ENCODE assay signal across 30 mouse cellular contexts in the genomic region with DNA sequence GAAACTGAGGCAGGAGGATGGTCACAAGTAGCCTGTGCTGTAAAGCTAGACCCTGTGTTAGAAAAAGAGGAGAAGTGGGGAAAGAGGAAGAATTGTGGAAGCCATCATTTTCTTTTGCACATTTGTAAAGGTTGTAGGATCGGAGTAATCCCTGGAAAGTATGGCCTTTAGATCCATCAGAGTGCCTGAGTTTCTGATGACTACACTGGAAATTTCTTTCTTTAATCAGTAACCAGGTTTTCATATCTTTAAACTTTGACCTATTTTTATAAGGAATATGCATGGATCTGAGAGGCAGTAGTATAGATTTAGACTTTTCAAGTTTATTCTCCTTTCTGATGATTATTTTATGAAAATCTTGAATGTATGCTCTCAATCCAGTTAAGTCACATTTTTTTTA. TPM values are rescaled to one million over a fixed set of nuclear protein-coding genes. Genes with fewer than 3 reads are reported as not detected.
DNase-seq lines count a peak whose midpoint lies in the region; ATAC-seq and TF ChIP-seq lines count a peak whose summit lies in the region.
"Had no signal": no experiment of that assay in that cellular context is flagged by ENCODE, and none has a peak within 500 bp of the region (broad histone marks: within the 10 kb centered on the region; RNA-seq: fewer than 3 reads in every experiment).

No protein-coding gene starts in this region.

- TF ChIP-seq CTCF in liver, adult 2 months (IDR thresholded peaks at IDR 0.05; ENCODE audit: low read depth, low read length), result no peak
- no peak for TF ChIP-seq CTCF in liver, postnatal 0 days (IDR thresholded peaks at IDR 0.05; ENCODE audit: low read depth)
- no peak for TF ChIP-seq CTCF in intestine, postnatal 0 days (IDR thresholded peaks at IDR 0.05; ENCODE audit: low read depth)

- whole genome bisulfite sequencing in heart, embryonic 11.5 days (ENCODE audit: insufficient replicate concordance), result 81% methylated on average over 1 of the region's 1 CpGs
- 42% methylated on average over 1 of the region's 1 CpGs for WGBS in liver, adult 2 months
- WGBS in liver, postnatal 0 days (ENCODE audit: insufficient replicate concordance), result 78% methylated on average over 1 of the region's 1 CpGs
- 53% methylated on average over 1 of the region's 1 CpGs for WGBS in intestine, postnatal 0 days

- TF ChIP-seq EP300 in liver, postnatal 0 days (IDR thresholded peaks at IDR 0.05; ENCODE audit: low read depth), result no peak

- no peaks in the 10 kb centered on the region for H3K36me3 ChIP-seq in heart, embryonic 11.5 days (ENCODE audit: control insufficient read depth, insufficient read depth, low read length)
- H3K36me3 ChIP-seq in liver, adult 2 months (ENCODE audit: control insufficient read depth, insufficient read depth, low read length), result peaks cover 5% of the 10 kb centered on the region; the same call in 1 of the 2 replicates
- no peaks in the 10 kb centered on the region for H3K36me3 ChIP-seq in liver, postnatal 0 days (replicated peaks; ENCODE audit: insufficient read depth, low read length)
- peaks cover 3% of the 10 kb centered on the region; the same call in 1 of the 2 replicates for H3K36me3 ChIP-seq in intestine, postnatal 0 days (ENCODE audit: control insufficient read depth, insufficient read depth)
- H3K36me3 ChIP-seq: embryonic facial prominence, embryonic 13.5 days; embryonic facial prominence, embryonic 15.5 days; forebrain, embryonic 10.5 days; forebrain, embryonic 12.5 days; G1E had no signal

- no peaks in the 10 kb centered on the region for H3K4me1 ChIP-seq in heart, embryonic 11.5 days (ENCODE audit: control insufficient read depth, insufficient read depth, low read length)
- H3K4me1 ChIP-seq in liver, adult 2 months (ENCODE audit: control insufficient read depth, insufficient read depth, low read length), result peaks cover 20% of the 10 kb centered on the region
- peaks cover 15% of the 10 kb centered on the region for H3K4me1 ChIP-seq in liver, postnatal 0 days (ENCODE audit: insufficient read depth)
- H3K4me1 ChIP-seq in intestine, postnatal 0 days (replicated peaks; ENCODE audit: control insufficient read depth, insufficient read depth, low read length), result no peaks in the 10 kb centered on the region
- H3K4me1 ChIP-seq: embryonic facial prominence, embryonic 15.5 days; forebrain, embryonic 10.5 days; forebrain, embryonic 12.5 days had no signal

- H3K27ac ChIP-seq in heart, embryonic 11.5 days (ENCODE audit: low read depth, low read length), result no peak overlapping the region
- no peak overlapping the region for H3K27ac ChIP-seq in liver, adult 2 months (replicated peaks; ENCODE audit: insufficient read depth, low read depth, low read length)
- H3K27ac ChIP-seq in liver, postnatal 0 days (ENCODE audit: low read depth), result no peak overlapping the region
- H3K27ac ChIP-seq in intestine, postnatal 0 days (ENCODE audit: low read depth, low read length), result no peak overlapping the region
- H3K27ac ChIP-seq: embryonic facial prominence, embryonic 13.5 days; embryonic facial prominence, embryonic 15.5 days; forebrain, embryonic 10.5 days; forebrain, embryonic 12.5 days had no signal

- H3K4me2 ChIP-seq in heart, embryonic 11.5 days, result no peak overlapping the region
- H3K4me2 ChIP-seq in liver, postnatal 0 days (ENCODE audit: low read depth, low read length), result no peak overlapping the region
- H3K4me2 ChIP-seq in intestine, postnatal 0 days (replicated peaks; ENCODE audit: low read depth), result no peak overlapping the region
- H3K4me2 ChIP-seq: embryonic facial prominence, embryonic 13.5 days; embryonic facial prominence, embryonic 15.5 days; forebrain, embryonic 12.5 days had no signal

- no peak for ATAC-seq in heart, embryonic 11.5 days (replicated peaks; ENCODE audit: insufficient number of reproducible peaks, low FRiP score, low TSS enrichment)
- no peak for ATAC-seq in liver, postnatal 0 days
- ATAC-seq in intestine, postnatal 0 days, result peak; percentile 63
- ATAC-seq: activated CD4-positive, CD25-positive, alpha-beta regulatory T cell, adult 4 months; CD4-positive, CD25-positive, alpha-beta regulatory T cell, adult 4 months; Patski had no signal

- no peak for TF ChIP-seq POLR2A in liver, adult 2 months (IDR thresholded peaks at IDR 0.05; ENCODE audit: extremely low read depth, insufficient read depth, low read length)

- H3K9ac ChIP-seq in heart, embryonic 11.5 days (ENCODE audit: low read depth, low read length), result no peak overlapping the region
- no peak overlapping the region for H3K9ac ChIP-seq in liver, adult 2 months (ENCODE audit: low read depth, low read length)
- no peak overlapping the region for H3K9ac ChIP-seq in liver, postnatal 0 days (replicated peaks)
- H3K9ac ChIP-seq in intestine, postnatal 0 days (ENCODE audit: low read depth, low read length), result no peak overlapping the region
- H3K9ac ChIP-seq: embryonic facial prominence, embryonic 13.5 days; embryonic facial prominence, embryonic 15.5 days; forebrain, embryonic 12.5 days had no signal

- peaks cover 9% of the 10 kb centered on the region; the same call in 1 of the 2 replicates for H3K79me2 ChIP-seq in liver, adult 2 months (ENCODE audit: control insufficient read depth, insufficient read depth, low read length)

- H3K27me3 ChIP-seq in heart, embryonic 11.5 days (ENCODE audit: control insufficient read depth, insufficient read depth, low read length), result peaks cover 31% of the 10 kb centered on the region
- H3K27me3 ChIP-seq in liver, adult 2 months (ENCODE audit: control insufficient read depth, insufficient read depth, low read length), result no peaks in the 10 kb centered on the region
- no peaks in the 10 kb centered on the region for H3K27me3 ChIP-seq in liver, postnatal 0 days (ENCODE audit: insufficient read depth, low read length)
- no peaks in the 10 kb centered on the region for H3K27me3 ChIP-seq in intestine, postnatal 0 days (replicated peaks; ENCODE audit: control insufficient read depth, insufficient read depth, low read length)
- H3K27me3 ChIP-seq: CH12.LX; embryonic facial prominence, embryonic 13.5 days; embryonic facial prominence, embryonic 15.5 days; forebrain, embryonic 12.5 days; Patski had no signal

- H3K4me3 ChIP-seq in heart, embryonic 11.5 days (ENCODE audit: low read depth, low read length), result no peak overlapping the region
- H3K4me3 ChIP-seq in liver, adult 2 months (ENCODE audit: insufficient read depth, low read depth, low read length), result no peak overlapping the region
- no peak overlapping the region for H3K4me3 ChIP-seq in liver, postnatal 0 days (ENCODE audit: low read depth, low read length)
- no peak overlapping the region for H3K4me3 ChIP-seq in intestine, postnatal 0 days (ENCODE audit: low read depth, low read length)
- H3K4me3 ChIP-seq: embryonic facial prominence, embryonic 13.5 days; embryonic facial prominence, embryonic 15.5 days; erythroblast, embryonic 14.5 days; forebrain, embryonic 10.5 days; forebrain, embryonic 12.5 days had no signal

- peak; percentile 22 for DNase-seq in heart, adult 11 months
- peak; percentile 44 for DNase-seq in liver, adult 2 months (ENCODE audit: extremely low read depth, low read depth, low spot score)
- DNase-seq in liver, postnatal 0 days, result no peak
- no peak for DNase-seq in kidney, postnatal 14 days
- no peak for DNase-seq in layer of hippocampus, adult 8-10 months (ENCODE audit: low spot score in 2 of 2)
- DNase-seq: adrenal gland, adult 8-10 months; adrenal gland, postnatal 14 days; adrenal gland, postnatal 36 days; B cell, adult 2 months; cerebellum, adult 11-12 months; cerebellum, postnatal 10 days; cerebellum, postnatal 36 days; embryo, embryonic 11 days had no signal

- no peaks in the 10 kb centered on the region for H3K9me3 ChIP-seq in heart, embryonic 11.5 days (replicated peaks; ENCODE audit: control insufficient read depth, low read length)
- no peaks in the 10 kb centered on the region for H3K9me3 ChIP-seq in liver, postnatal 0 days (ENCODE audit: low read length)
- no peaks in the 10 kb centered on the region for H3K9me3 ChIP-seq in intestine, postnatal 0 days (ENCODE audit: control insufficient read depth)
- H3K9me3 ChIP-seq: embryonic facial prominence, embryonic 13.5 days; embryonic facial prominence, embryonic 15.5 days; forebrain, embryonic 10.5 days; forebrain, embryonic 12.5 days; G1E had no signal

RNA-seq across cellular contexts. Expression of gene Prss48, which starts 14.7 kb away (rescaled TPM):
- not detected in 2 replicates for polyA plus RNA-seq in heart, embryonic 11.5 days (2014; fragmentation: Nextera tagmentation; extraction: Ambion mirVana)
- not detected in 2 replicates for total RNA-seq in liver, adult 2 months (2014; rRNA removed)
- not detected in 2 replicates for polyA plus RNA-seq in liver, adult 2 months (2012; rRNA removed)
- polyA plus RNA-seq in liver, postnatal 0 days (2015; fragmentation: Nextera tagmentation; extraction: Ambion mirVana), result not detected in 2 replicates
- 0.12 TPM in 1 of 2 replicates, not detected in the other for polyA plus RNA-seq in intestine, postnatal 0 days (2015; fragmentation: Nextera tagmentation; extraction: Ambion mirVana)
- not detected for total RNA-seq in layer of hippocampus, adult 8-10 months (2022)
- total RNA-seq: adrenal gland, adult 18-20 months; adrenal gland, adult 8-10 months; adrenal gland, postnatal 14 days; adrenal gland, postnatal 36 days; CH12.LX; common myeloid progenitor, adult 5-6 weeks; G1E had no signal
- polyA plus RNA-seq: activated CD4-positive, CD25-positive, alpha-beta regulatory T cell, adult 4 months; CD4-positive, CD25-positive, alpha-beta regulatory T cell, adult 4 months; cerebellum, adult 2 months; embryonic facial prominence, embryonic 11.5 days; embryonic facial prominence, embryonic 15.5 days; erythroblast, embryonic 14.5 days; forebrain, embryonic 10.5 days; forebrain, embryonic 12.5 days; forebrain, embryonic 14.5 days; G1E; Patski had no signal

RNA-seq across cellular contexts. Expression of gene Sh3d19, which starts 46.1 kb away (rescaled TPM):
- 13.8 and 14.6 TPM in 2 replicates for polyA plus RNA-seq in heart, embryonic 11.5 days (2014; fragmentation: Nextera tagmentation; extraction: Ambion mirVana)
- 40.1 and 58.3 TPM in 2 replicates for total RNA-seq in liver, adult 2 months (2014; rRNA removed)
- polyA plus RNA-seq in liver, adult 2 months (2012; rRNA removed), result 52.0 and 55.3 TPM in 2 replicates
- 10.2 and 11.4 TPM in 2 replicates for polyA plus RNA-seq in liver, postnatal 0 days (2015; fragmentation: Nextera tagmentation; extraction: Ambion mirVana)
- 37.4 and 37.7 TPM in 2 replicates for polyA plus RNA-seq in intestine, postnatal 0 days (2015; fragmentation: Nextera tagmentation; extraction: Ambion mirVana)
- total RNA-seq in layer of hippocampus, adult 8-10 months (2022), result 10 to 100 TPM; 16.0 to 27.2 (median 19.6) TPM

Comparison
In these comparisons a context has a peak if more than half of its experiments do, and no peak if none do; other contexts are left out.
1. DNase-seq: peak in heart, adult 11 months (single experiment) and liver, adult 2 months (single experiment); none in liver, postnatal 0 days (single experiment), kidney, postnatal 14 days (single experiment) and layer of hippocampus, adult 8-10 months (0 of 2).